Mouse (Mus musculus) limb, embryonic 14.5 days (tissue): ENCODE measurements around the gene Slc36a1. TPM values are rescaled to one million over a fixed set of nuclear protein-coding genes. Genes with fewer than 3 reads are reported as not detected.

ENCODE experiments used
- ATAC-seq: fragments of 200-750 bp; cut with Nextera tagmentation; 2 replicates; pipeline ENCODE4 v1.8.0; 2017; ENCODE audit warnings: low read depth, moderate number of reproducible peaks, moderate TSS enrichment; ENCODE audit not compliant: low FRiP score
- DNase-seq: peaks from one replicate; pipeline ENCODE4 v3.0.0-alpha.2; 2015; ENCODE audit warnings: low spot score
- H3K27ac ChIP-seq: fragments of 300-500 bp; sonication (generic); replicated peaks from 2 replicates; pipeline ENCODE4 v1.5.1; 2014; ENCODE audit warnings: low read depth, mild to moderate bottlenecking, low read length, moderate library complexity, mixed read lengths
- H3K27me3 ChIP-seq: fragments of 300-500 bp; sonication (generic); 2 replicates; pipeline ENCODE4 v1.6.1; 2014; ENCODE audit warnings: low read length, mixed read lengths; ENCODE audit not compliant: control insufficient read depth, insufficient read depth
- H3K36me3 ChIP-seq: fragments of 300-500 bp; sonication (generic); 2 replicates; pipeline ENCODE4 v1.6.1; 2014; ENCODE audit warnings: mild to moderate bottlenecking, low read length, moderate library complexity, mixed read lengths; ENCODE audit not compliant: control insufficient read depth, insufficient read depth
- H3K4me1 ChIP-seq: fragments of 300-500 bp; sonication (generic); 2 replicates; pipeline ENCODE4 v1.6.1; 2014; ENCODE audit warnings: antibody characterized with exemption, low read length, mixed read lengths; ENCODE audit not compliant: control insufficient read depth, insufficient read depth
- H3K4me2 ChIP-seq: fragments of 300-500 bp; sonication (generic); replicated peaks from 2 replicates; pipeline ENCODE4 v1.6.1; 2014; ENCODE audit warnings: low read depth, mild to moderate bottlenecking, low read length, moderate library complexity; ENCODE audit not compliant: severe bottlenecking
- H3K4me3 ChIP-seq: fragments of 300-500 bp; sonication (generic); replicated peaks from 2 replicates; pipeline ENCODE4 v1.5.1; 2014; ENCODE audit warnings: low read length
- H3K9ac ChIP-seq: fragments of 300-500 bp; sonication (generic); 2 replicates; pipeline ENCODE4 v1.6.1; 2014; ENCODE audit warnings: mild to moderate bottlenecking, low read depth, low read length, moderate library complexity; ENCODE audit not compliant: severe bottlenecking
- H3K9me3 ChIP-seq: fragments of 300-500 bp; sonication (generic); 2 replicates; pipeline ENCODE4 v1.6.1; 2016; ENCODE audit warnings: low read length; ENCODE audit not compliant: control insufficient read depth
- POLR2A ChIP-seq: fragments of 200-500 bp; IDR thresholded peaks from 2 replicates; pipeline ENCODE4 v1.8.0; 2012; ENCODE audit warnings: inconsistent platforms, mild to moderate bottlenecking, moderate library complexity, borderline replicate concordance; ENCODE audit not compliant: insufficient read depth, insufficient read length; ENCODE audit errors: extremely low read depth
- WGBS: fragments of 180-500 bp; shearing (Covaris S2); extraction: QIAGEN DNeasy Blood & Tissue Kit; methylation state at CpG from one replicate; pipeline ENCODE4 v1.1.7; 2014; 5-methylcytosine and 5-hydroxymethylcytosine counted together
- polyA plus RNA-seq, 2 experiments: library from polyadenylated mRNA; depleted of rRNA in 1 of 2; stranded (reverse) in 1 of 2; unstranded in 1 of 2; fragments of >200 nt; fragmentation: Nextera tagmentation in 1 of 2; extraction: Ambion mirVana in 1 of 2; gene quantifications; 2 replicates each; pipeline versions ENCODE4 v1.2.1 to v1.2.3; 2012 to 2014

Gene Slc36a1
- polyA plus RNA-seq, 2 experiments: 2.1 to 15.9 TPM

GRCm38 (mm10) chr11:55179856-55180255 lies 24.3 kb upstream of the Slc36a1 start:
- no peaks in the 10 kb centered on the region for H3K9me3 ChIP-seq
- no peaks in the 10 kb centered on the region for H3K27me3 ChIP-seq
- WGBS: 83% methylated on average over 3 of the region's 3 CpGs
- H3K4me3 ChIP-seq: no peak overlapping the region
- DNase-seq (no peak), ATAC-seq (no peak)
- no peak overlapping the region for H3K27ac ChIP-seq
- H3K9ac ChIP-seq: no peak overlapping the region
- H3K4me2 ChIP-seq: no peak overlapping the region
- H3K4me1 ChIP-seq: 0 out of 2 replicates have a peak, but pooled peaks cover 3% of the 10 kb centered on the region
- TF ChIP-seq POLR2A: no peak
- no peaks in the 10 kb centered on the region for H3K36me3 ChIP-seq

- no peaks in the 10 kb centered on the region for H3K36me3 ChIP-seq
- ATAC-seq: no peak
- 56% methylated on average over 7 of the region's 7 CpGs for WGBS
- H3K27ac ChIP-seq: no peak overlapping the region
- H3K4me2 ChIP-seq: no peak overlapping the region
- TF ChIP-seq POLR2A: no peak
- H3K9ac ChIP-seq: no peak overlapping the region
- H3K4me1 ChIP-seq: 0 out of 2 replicates have a peak, but pooled peaks cover 3% of the 10 kb centered on the region
- H3K4me3 ChIP-seq: no peak overlapping the region
- no peak for DNase-seq
- no peaks in the 10 kb centered on the region for H3K27me3 ChIP-seq
- H3K9me3 ChIP-seq: no peaks in the 10 kb centered on the region
These were observed 21.0 kb upstream of the Slc36a1 start for GRCm38 (mm10) chr11:55183124-55183523.

GRCm38 (mm10) chr11:55184246-55184645 lies 19.9 kb upstream of the Slc36a1 start:
- ATAC-seq (no peak), DNase-seq (no peak)
- Histone ChIP-seq H3K9ac (no peak overlapping the region), H3K4me3 (no peak overlapping the region), H3K27ac (no peak overlapping the region), H3K4me1 (0 out of 2 replicates have a peak, but pooled peaks cover 3% of the 10 kb centered on the region), H3K9me3 (no peaks in the 10 kb centered on the region), H3K36me3 (no peaks in the 10 kb centered on the region), H3K4me2 (no peak overlapping the region), H3K27me3 (no peaks in the 10 kb centered on the region)
- no peak for TF ChIP-seq POLR2A
- WGBS: 86% methylated on average over 5 of the region's 5 CpGs

GRCm38 (mm10) chr11:55184733-55185291 lies 19.3 kb upstream of the Slc36a1 start, which contains the start of gene Slc36a2:
Slc36a2 (minus strand) TSS chr11:55185077.
- no peaks in the 10 kb centered on the region for H3K9me3 ChIP-seq
- no peak within 1 kb of the TSS for H3K9ac ChIP-seq
- ATAC-seq: no peak
- no peak within 1 kb of the TSS for H3K27ac ChIP-seq
- DNase-seq: no peak
- WGBS: 26% methylated on average over 10 of the region's 10 CpGs
- H3K4me1 ChIP-seq: 0 out of 2 replicates have a peak, but pooled peaks cover 3% of the 10 kb centered on the region
- no peaks in the 10 kb centered on the region for H3K36me3 ChIP-seq
- no peak for TF ChIP-seq POLR2A
- H3K27me3 ChIP-seq: no peaks in the 10 kb centered on the region
- H3K4me2 ChIP-seq: no peak within 1 kb of the TSS
- H3K4me3 ChIP-seq: no peak within 1 kb of the TSS

GRCm38 (mm10) chr11:55187292-55187691 lies 16.9 kb upstream of the Slc36a1 start:
- no peaks in the 10 kb centered on the region for H3K4me1 ChIP-seq
- H3K4me3 ChIP-seq: no peak overlapping the region
- no peak overlapping the region for H3K9ac ChIP-seq
- DNase-seq (no peak), ATAC-seq (no peak)
- no peak overlapping the region for H3K4me2 ChIP-seq
- no peaks in the 10 kb centered on the region for H3K9me3 ChIP-seq
- no peaks in the 10 kb centered on the region for H3K36me3 ChIP-seq
- H3K27me3 ChIP-seq: no peaks in the 10 kb centered on the region
- TF ChIP-seq POLR2A: no peak
- WGBS: 76% methylated on average over 4 of the region's 4 CpGs
- no peak overlapping the region for H3K27ac ChIP-seq
